Mouse (Mus musculus) left cerebral cortex, adult 18-20 months (tissue): ENCODE data around the gene Zyg11b. TPM values are rescaled to one million over a fixed set of nuclear protein-coding genes. Genes with fewer than 3 reads are reported as not detected.
A peak's percentile ranks its signal among the peaks of the same experiment; 100 is the strongest.

Experiments
- DNase-seq, 2 experiments: peaks; one replicate each; pipeline ENCODE4 v3.0.0; 2021 to 2022; ENCODE audit warnings: low spot score in 2 of 2, mixed read lengths in 1 of 2
- long read RNA-seq, 2 experiments: library from polyadenylated mRNA; stranded (forward); transcript quantifications; one replicate each; pipeline ENCODE4 v2.0.0; 2021
- total RNA-seq, 2 experiments: library from RNA; stranded (reverse); gene quantifications; 2 replicates each; pipeline ENCODE4 v1.2.3; 2021

Zyg11b gene
- total RNA-seq, result 10 to 100 TPM; 92.2 to 94.5 TPM
- long read RNA-seq, experiment 1, full-length matches to known transcripts, result 4 of 19 reads
- long read RNA-seq, experiment 1, partial matches to known transcripts, result 0 of 19 reads
- long read RNA-seq, experiment 1, other reads (novel, unspliced or antisense), result 15 of 19 reads
- long read RNA-seq, experiment 2, full-length matches to known transcripts, result 4 of 14 reads
- long read RNA-seq, experiment 2, partial matches to known transcripts, result 0 of 14 reads
- long read RNA-seq, experiment 2, other reads (novel, unspliced or antisense), result 10 of 14 reads

DNA sequence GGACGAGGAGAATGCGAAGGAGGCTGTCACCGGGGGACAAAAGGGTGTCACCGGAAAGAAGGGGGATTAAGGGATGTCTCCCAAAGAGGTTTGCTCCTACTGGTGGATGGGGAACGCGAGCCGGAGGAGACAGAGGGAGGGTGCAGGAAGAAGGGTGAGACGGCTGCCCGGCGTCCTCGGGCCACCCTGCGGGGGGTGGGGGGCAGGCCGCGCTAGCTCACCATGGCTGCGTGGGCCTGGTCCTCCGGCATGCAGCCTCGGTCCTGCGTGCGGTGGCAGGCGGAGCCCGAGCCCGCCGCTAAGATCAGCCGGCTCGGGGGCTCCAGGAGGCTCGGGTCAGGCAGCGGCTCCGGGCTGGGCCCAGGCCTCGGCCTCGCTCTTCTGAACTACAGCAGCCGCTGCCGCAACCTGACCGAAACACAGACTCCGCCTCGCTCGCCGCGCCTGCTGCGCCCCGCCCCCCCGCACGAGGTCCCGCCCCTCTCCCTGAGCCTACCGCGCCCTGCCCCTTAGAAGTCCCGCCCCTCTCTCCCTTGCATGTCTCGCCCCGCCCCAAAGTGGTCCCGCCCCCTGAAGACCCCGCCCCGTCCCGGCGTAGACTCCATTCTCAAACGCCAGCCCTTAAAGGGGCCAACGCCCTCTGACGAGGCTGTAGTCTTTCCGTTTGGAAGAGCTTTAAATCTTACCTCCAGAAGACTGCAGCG, at the start of gene Zyg11b:
Gene Zyg11b (minus strand): TSS at position 427 of the 704 bp plus-strand sequence.
- DNase-seq, result peak; percentile 77 to 85

- no peak for DNase-seq
These were observed 49.1 kb upstream of the Zyg11b start for GRCm38 (mm10) chr4:108349836-108350547.

GRCm38 (mm10) chr4:108349064-108349463, 48.2 kb upstream of the Zyg11b start:
- no peak for DNase-seq

GRCm38 (mm10) chr4:108348256-108348875, 47.5 kb upstream of the Zyg11b start:
- DNase-seq, result no peak

- DNase-seq, result no peak
These were observed 46.2 kb upstream of the Zyg11b start for GRCm38 (mm10) chr4:108347111-108347510.

- DNase-seq, result no peak
These were observed 44.9 kb upstream of the Zyg11b start for GRCm38 (mm10) chr4:108345826-108346225.

DNA sequence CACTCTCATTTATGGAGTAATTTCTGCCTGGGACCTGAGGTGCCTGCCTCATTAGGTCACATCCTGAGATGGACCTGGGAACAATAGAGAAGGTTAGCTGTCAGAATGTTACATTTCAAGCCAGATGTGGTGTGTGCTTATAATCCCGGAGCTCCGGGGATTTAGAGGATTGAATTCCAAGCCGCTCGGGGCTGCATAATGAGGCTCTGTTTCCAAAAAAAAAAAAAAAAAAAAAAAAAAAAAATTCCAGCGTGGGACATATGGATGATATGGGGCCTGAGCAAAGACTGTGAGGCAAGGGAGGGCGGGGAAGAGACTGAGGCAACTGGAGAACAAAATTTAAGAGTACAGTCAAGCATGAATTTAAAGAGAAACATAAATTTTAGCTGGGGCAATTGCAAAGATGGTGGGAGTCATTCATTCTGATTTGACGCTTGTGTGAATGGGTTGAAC, 43.8 kb upstream of the Zyg11b start:
- no peak for DNase-seq

DNA sequence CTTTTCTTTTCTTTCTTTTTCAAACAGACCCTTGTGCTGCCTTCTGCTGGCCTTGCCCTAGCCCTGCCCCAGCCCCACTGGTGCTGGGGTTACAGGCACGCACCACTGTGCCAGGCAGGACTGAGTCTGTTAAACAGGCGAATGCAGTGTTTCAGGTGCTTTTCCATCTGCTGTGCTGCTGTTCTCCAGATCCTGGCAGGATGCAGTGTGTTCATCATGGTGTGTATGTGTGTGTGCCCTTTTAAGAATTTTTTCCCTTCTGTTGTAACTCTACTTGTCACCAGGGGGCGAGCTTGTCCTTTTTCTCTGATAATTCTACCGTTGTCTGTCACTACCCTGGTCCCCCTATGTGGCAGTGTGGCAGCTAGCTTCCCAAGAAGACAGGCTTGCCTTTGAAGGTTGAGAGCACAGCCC, 38.4 kb upstream of the Zyg11b start:
- peak; percentile 68 to 72 for DNase-seq

DNA sequence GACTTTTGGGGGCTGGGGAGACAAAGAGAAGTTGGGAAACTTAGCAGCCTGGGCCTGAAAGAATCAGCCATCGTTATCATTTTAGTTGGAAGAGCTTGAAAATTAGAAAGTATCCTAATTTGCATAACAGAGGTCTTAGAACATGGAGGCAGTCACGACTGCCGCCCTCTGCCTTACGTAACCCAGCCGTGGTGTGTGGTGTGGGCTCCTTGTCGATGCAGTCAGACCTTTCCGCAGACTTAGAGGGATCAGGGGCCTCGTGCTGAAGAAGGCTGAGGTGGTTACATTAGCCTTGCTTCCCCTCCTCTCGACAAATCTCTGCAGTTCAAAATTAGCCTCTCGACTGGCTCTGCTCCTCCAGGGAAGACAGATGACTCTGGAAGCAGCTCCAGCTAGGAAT, 37.9 kb upstream of the Zyg11b start:
- DNase-seq, result peak; percentile 60 to 81

GRCm38 (mm10) chr4:108338321-108338733, 37.4 kb upstream of the Zyg11b start:
- DNase-seq, result peak in 1 of 2 experiments; percentile 32

- DNase-seq, result no peak
These were observed 36.9 kb upstream of the Zyg11b start for GRCm38 (mm10) chr4:108337817-108338216.

DNA sequence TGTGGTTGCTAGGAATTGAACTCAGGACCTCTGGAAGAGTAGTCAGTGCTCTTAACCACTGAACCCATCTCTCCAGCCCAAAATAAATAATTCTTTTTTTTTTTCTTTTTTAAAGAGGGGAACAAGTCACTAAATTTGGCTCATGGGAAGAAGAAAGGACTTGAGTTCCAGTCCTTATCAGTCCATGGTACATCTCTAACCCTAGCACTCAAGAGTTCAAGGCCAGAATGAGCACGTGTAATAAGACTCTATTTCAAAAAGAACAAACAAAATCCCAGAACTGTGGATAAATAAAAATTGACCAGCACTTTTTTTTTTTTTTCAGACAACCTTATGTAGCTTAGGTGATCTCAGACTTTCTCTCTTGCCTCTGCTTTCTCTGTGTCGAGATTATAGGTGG, 35.9 kb upstream of the Zyg11b start:
- DNase-seq, result no peak

DNA sequence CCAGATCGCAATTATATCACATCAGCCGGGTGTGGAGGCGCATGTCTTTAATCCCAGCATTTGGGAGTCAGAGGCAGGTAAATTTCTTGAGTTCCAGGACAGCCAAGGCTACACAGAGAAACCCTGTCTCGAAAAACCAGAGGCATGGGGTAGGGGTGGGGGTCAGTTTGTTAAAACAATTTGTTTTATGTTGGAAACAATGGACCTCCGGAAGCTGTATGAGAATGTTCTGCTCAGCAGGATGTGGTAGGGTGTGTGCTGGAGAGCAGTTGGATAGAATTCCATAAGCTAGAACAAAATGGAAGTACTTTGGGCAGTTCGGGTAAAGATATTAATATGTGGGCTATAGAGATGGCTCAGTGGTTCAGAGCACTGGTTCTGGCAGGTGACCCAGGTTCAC, 34.5 kb upstream of the Zyg11b start:
- no peak for DNase-seq

- DNase-seq, result no peak
These were observed 31.1 kb upstream of the Zyg11b start for GRCm38 (mm10) chr4:108332041-108332440.

GRCm38 (mm10) chr4:108329840-108330239, 28.9 kb upstream of the Zyg11b start:
- DNase-seq, result no peak

DNA sequence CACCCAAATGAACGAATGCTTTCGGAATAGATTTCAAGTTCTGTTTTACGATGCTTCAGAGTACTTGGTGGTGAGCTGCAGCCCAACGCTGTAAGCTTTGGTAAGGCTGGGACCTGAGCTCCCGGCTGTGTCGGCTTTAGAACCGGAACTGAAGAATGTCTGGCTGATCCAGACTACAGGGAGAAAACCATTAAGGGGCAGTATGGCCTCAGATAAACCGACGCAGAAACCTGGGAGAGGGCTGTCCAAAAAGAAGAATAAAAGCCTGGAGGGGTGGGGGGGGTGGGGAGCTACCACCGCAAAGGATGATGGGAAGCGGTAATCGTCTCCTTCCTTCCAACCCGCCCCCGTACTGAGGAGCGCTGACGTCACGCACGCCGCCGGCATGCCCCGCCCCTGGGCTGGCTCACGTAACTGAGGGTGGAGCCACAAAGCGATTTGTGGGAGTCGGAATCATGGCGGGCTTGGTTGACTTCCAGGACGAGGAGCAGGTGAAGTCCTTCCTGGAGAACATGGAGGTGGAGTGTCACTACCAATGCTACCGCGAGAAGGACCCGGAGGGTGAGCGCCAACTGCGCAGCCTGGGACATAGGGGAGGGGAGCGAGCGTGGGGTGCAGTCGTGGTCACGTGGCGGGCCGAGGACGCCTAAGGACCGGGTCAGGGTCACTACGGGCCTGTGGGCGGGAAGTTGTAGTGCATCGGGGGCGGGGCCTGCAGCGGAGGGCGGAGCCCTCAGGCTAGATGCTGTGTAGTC, 27.0 kb upstream of the Zyg11b start, which contains the start of gene Coa7:
Gene Coa7 (plus strand): TSS at position 411 of the 755 bp plus-strand sequence.
- peak; percentile 95 to 98 for DNase-seq

DNA sequence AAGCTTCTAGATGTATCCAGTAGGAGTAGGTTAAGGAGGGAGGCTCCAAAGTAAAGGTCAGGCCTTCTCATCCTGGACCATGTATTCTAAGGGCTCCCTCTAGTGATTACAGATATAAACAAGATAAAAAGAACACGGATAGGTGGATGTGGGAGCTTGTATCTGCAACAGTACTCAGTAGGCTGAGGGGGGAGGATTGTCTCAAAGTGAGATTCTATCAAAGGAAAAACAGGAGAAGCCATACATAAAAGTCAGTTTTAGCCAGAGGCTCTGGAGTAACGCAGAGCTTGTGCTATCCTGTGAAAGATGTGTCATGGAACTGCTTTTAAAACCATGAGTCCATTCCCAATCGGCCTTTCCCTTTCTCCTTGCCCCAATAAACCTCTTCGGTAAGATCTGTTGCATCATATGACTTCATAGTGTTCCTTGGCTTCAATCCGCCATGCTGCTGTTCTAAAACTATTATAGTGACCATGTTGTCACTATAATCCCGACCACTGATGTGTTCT, 26.2 kb upstream of the Zyg11b start:
- no peak for DNase-seq

- no peak for DNase-seq
These were observed 22.7 kb upstream of the Zyg11b start for GRCm38 (mm10) chr4:108323588-108323987.

- DNase-seq, result no peak
These were observed 19.9 kb upstream of the Zyg11b start for GRCm38 (mm10) chr4:108320627-108321380.

GRCm38 (mm10) chr4:108319747-108320146, 18.9 kb upstream of the Zyg11b start:
- no peak for DNase-seq
